ENCODE assay signal across 16 mouse cellular contexts in the genomic region with DNA sequence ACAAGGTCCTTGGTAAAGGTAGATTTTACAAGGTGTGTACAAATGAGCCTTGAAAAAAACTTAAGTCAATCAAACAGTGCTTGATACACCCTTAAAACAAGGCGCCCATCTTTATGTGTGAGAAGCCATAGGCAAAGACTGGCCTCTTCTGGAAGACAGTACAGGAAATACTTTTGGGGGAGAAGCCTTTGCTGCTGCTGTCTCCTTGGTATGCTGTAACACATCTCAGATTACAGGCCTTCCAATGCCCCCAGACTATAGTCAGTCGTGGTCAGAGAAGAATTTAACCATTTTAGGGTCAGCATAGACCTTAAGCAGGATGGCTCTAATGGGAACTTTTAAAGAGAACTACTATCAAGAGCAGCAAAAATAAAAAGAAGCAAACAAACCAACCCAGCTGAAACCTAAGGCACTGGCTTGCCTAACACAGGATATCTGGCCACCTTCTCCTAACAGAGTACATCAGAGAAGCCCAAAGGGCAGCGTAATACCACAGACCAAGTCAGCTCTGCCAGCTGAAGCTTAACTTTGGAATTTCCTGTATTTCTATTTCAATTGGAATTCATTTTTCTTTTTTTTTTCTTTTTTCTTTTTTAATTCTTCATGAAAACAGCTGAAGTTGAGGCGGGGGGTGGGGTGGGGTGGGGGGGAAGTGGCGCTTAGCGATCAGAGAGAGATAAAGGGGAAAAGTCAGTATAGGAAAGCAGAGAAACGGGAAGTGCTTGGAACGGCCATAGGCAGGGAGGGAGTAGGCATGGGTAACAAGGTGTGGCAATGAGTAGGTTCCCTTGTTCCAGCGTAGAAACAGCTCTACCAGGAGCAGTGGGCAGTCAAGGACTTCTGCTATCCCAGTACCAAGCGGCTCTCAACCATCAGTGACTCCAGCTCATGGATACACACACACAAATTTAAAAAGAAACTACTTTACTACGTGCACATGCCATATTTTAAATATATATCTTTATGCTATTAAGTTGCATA. TPM values are rescaled to one million over a fixed set of nuclear protein-coding genes. Genes with fewer than 3 reads are reported as not detected.
A peak's percentile ranks its signal among the peaks of the same experiment; 100 is the strongest.
DNase-seq lines count a peak whose midpoint lies in the region; ATAC-seq and TF ChIP-seq lines count a peak whose summit lies in the region.
"Had no signal": no experiment of that assay in that cellular context is flagged by ENCODE, and none has a peak within 500 bp of the region (broad histone marks: within the 10 kb centered on the region; RNA-seq: fewer than 3 reads in every experiment).

No protein-coding gene starts in this region.

- peak; percentile 62 for ATAC-seq in lung, embryonic 16.5 days (ENCODE audit: low read depth)
- peak; percentile 26; the same call in 1 of the 2 replicates for ATAC-seq in limb, embryonic 14.5 days (ENCODE audit: low FRiP score, low read depth)
- no peak for ATAC-seq in CD4-positive, CD25-positive, alpha-beta regulatory T cell, adult 4 months
- no peak for ATAC-seq in forebrain, embryonic 14.5 days

- peaks cover 3% of the 10 kb centered on the region; the same call in 1 of the 2 replicates for H3K4me1 ChIP-seq in lung, embryonic 16.5 days (replicated peaks; ENCODE audit: control insufficient read depth, insufficient read depth, low read length)
- peaks cover 23% of the 10 kb centered on the region for H3K4me1 ChIP-seq in limb, embryonic 14.5 days (ENCODE audit: control insufficient read depth, insufficient read depth, low read length)
- peaks cover 3% of the 10 kb centered on the region for H3K4me1 ChIP-seq in forebrain, embryonic 14.5 days (ENCODE audit: control insufficient read depth, insufficient read depth, low read length)
- H3K4me1 ChIP-seq: hindbrain, embryonic 10.5 days had no signal

- DNase-seq in lung, postnatal 10 days: no peak
- peak; percentile 21 for DNase-seq in fibroblast of lung, adult 2 months (ENCODE audit: low read depth)
- no peak for DNase-seq in limb, embryonic 14.5 days (ENCODE audit: low spot score)
- no peak for DNase-seq in forebrain, embryonic 14.5 days (ENCODE audit: low spot score)
- DNase-seq in testis, postnatal 14 days (ENCODE audit: low spot score): no peak
- DNase-seq: adrenal gland, postnatal 14 days; cerebellum, adult 9-10 months; gastrocnemius, postnatal 36 days; liver; lung, adult 2 months had no signal

- H3K9me3 ChIP-seq in lung, embryonic 16.5 days (ENCODE audit: control insufficient read depth, low read length): no peaks in the 10 kb centered on the region
- no peaks in the 10 kb centered on the region for H3K9me3 ChIP-seq in limb, embryonic 14.5 days (ENCODE audit: control insufficient read depth, low read length)
- no peaks in the 10 kb centered on the region for H3K9me3 ChIP-seq in forebrain, embryonic 14.5 days (replicated peaks; ENCODE audit: control insufficient read depth, low read length)
- H3K9me3 ChIP-seq: forebrain, embryonic 12.5 days; hindbrain, embryonic 10.5 days; midbrain, embryonic 12.5 days had no signal

- H3K27me3 ChIP-seq in lung, embryonic 16.5 days (ENCODE audit: control insufficient read depth, insufficient read depth, low read depth, low read length): no peaks in the 10 kb centered on the region
- no peaks in the 10 kb centered on the region for H3K27me3 ChIP-seq in limb, embryonic 14.5 days (ENCODE audit: control insufficient read depth, insufficient read depth, low read length)
- H3K27me3 ChIP-seq in forebrain, embryonic 14.5 days (replicated peaks; ENCODE audit: control insufficient read depth, insufficient read depth, low read length): no peaks in the 10 kb centered on the region
- H3K27me3 ChIP-seq: CH12.LX; forebrain, embryonic 12.5 days; midbrain, embryonic 12.5 days had no signal

- WGBS in lung, embryonic 16.5 days: 31% methylated on average over 11 of the region's 11 CpGs
- 54% methylated on average over 11 of the region's 11 CpGs for WGBS in limb, embryonic 14.5 days
- WGBS in forebrain, embryonic 14.5 days: 84% methylated on average over 11 of the region's 11 CpGs

- H3K4me3 ChIP-seq in lung, embryonic 16.5 days (ENCODE audit: low read length): no peak overlapping the region
- no peak overlapping the region for H3K4me3 ChIP-seq in limb, embryonic 14.5 days (replicated peaks; ENCODE audit: low read length)
- H3K4me3 ChIP-seq in forebrain, embryonic 14.5 days (ENCODE audit: low read depth, low read length): no peak overlapping the region
- H3K4me3 ChIP-seq: forebrain, embryonic 12.5 days; hindbrain, embryonic 10.5 days; midbrain, embryonic 12.5 days had no signal

- no peak overlapping the region for H3K9ac ChIP-seq in lung, embryonic 16.5 days (ENCODE audit: low read length)
- H3K9ac ChIP-seq in limb, embryonic 14.5 days (ENCODE audit: low read depth, low read length, severe bottlenecking): no peak overlapping the region
- no peak overlapping the region for H3K9ac ChIP-seq in forebrain, embryonic 14.5 days (ENCODE audit: low read length)
- H3K9ac ChIP-seq: forebrain, embryonic 12.5 days; midbrain, embryonic 12.5 days had no signal

- TF ChIP-seq POLR2A in limb, embryonic 14.5 days (IDR thresholded peaks at IDR 0.05; ENCODE audit: borderline replicate concordance, extremely low read depth, insufficient read depth, insufficient read length): no peak

- H3K27ac ChIP-seq in lung, embryonic 16.5 days (ENCODE audit: low read length): no peak overlapping the region
- no peak overlapping the region for H3K27ac ChIP-seq in limb, embryonic 14.5 days (replicated peaks; ENCODE audit: low read depth, low read length)
- no peak overlapping the region for H3K27ac ChIP-seq in forebrain, embryonic 14.5 days (ENCODE audit: low read depth, low read length)
- H3K27ac ChIP-seq: forebrain, embryonic 12.5 days; hindbrain, embryonic 10.5 days; midbrain, embryonic 12.5 days had no signal

- no peaks in the 10 kb centered on the region for H3K36me3 ChIP-seq in lung, embryonic 16.5 days (ENCODE audit: control insufficient read depth, insufficient read depth, low read length)
- no peaks in the 10 kb centered on the region for H3K36me3 ChIP-seq in limb, embryonic 14.5 days (ENCODE audit: control insufficient read depth, insufficient read depth, low read length)
- H3K36me3 ChIP-seq in forebrain, embryonic 14.5 days (ENCODE audit: control insufficient read depth, insufficient read depth, low read length): no peaks in the 10 kb centered on the region
- H3K36me3 ChIP-seq: forebrain, embryonic 12.5 days; hindbrain, embryonic 10.5 days; midbrain, embryonic 12.5 days had no signal

- H3K4me2 ChIP-seq in lung, embryonic 16.5 days (ENCODE audit: low read depth, low read length): 0 out of 2 replicates have a peak overlapping the region, but pooled peaks have one; percentile 24
- 0 out of 2 replicates have a peak overlapping the region, but pooled peaks have one; percentile 2 for H3K4me2 ChIP-seq in limb, embryonic 14.5 days (replicated peaks; ENCODE audit: low read depth, low read length, severe bottlenecking)
- H3K4me2 ChIP-seq in forebrain, embryonic 14.5 days (ENCODE audit: low read length): no peak overlapping the region
- H3K4me2 ChIP-seq: forebrain, embryonic 12.5 days; midbrain, embryonic 12.5 days had no signal

RNA-seq across cellular contexts. Expression of gene Lrig3, which starts 28.2 kb away (rescaled TPM):
- polyA plus RNA-seq in lung, embryonic 16.5 days (2015; fragmentation: Nextera tagmentation; extraction: Ambion mirVana): 8.3 and 9.4 TPM in 2 replicates
- 84.9 and 106 TPM in 2 replicates for polyA plus RNA-seq in limb, embryonic 14.5 days (2012; rRNA removed)
- 47.0 and 61.6 TPM in 2 replicates for polyA plus RNA-seq in limb, embryonic 14.5 days (2014; fragmentation: Nextera tagmentation; extraction: Ambion mirVana)
- polyA plus RNA-seq in CD4-positive, CD25-positive, alpha-beta regulatory T cell, adult 4 months (2017; shearing (Covaris generic)): under 1 TPM; 0.16 TPM
- polyA plus RNA-seq in forebrain, embryonic 14.5 days (2014; fragmentation: Nextera tagmentation; extraction: Ambion mirVana): 2.1 and 2.5 TPM in 2 replicates

Comparison
In these comparisons a context has a peak if more than half of its experiments do, and no peak if none do; other contexts are left out.
1. ATAC-seq: peak in lung, embryonic 16.5 days (single experiment) and limb, embryonic 14.5 days (single experiment); none in CD4-positive, CD25-positive, alpha-beta regulatory T cell, adult 4 months (single experiment) and forebrain, embryonic 14.5 days (single experiment).